Mouse (Mus musculus) lung, postnatal 0 days (tissue): ENCODE results near the gene Slc46a1.

Source experiments
- CTCF ChIP-seq: IDR thresholded peaks from 2 replicates; pipeline ENCODE4 v1.5.1; 2016; ENCODE audit warnings: antibody characterized with exemption, mild to moderate bottlenecking
- EP300 ChIP-seq: IDR thresholded peaks from 2 replicates; pipeline ENCODE4 v1.6.1; 2016; ENCODE audit warnings: antibody characterized with exemption, mild to moderate bottlenecking, control low read depth

- TF ChIP-seq CTCF (no peak), EP300 (no peak)
Observed at GRCm38 (mm10) chr11:78462669-78463068, 2.8 kb upstream of the Slc46a1 start.
